Mouse (Mus musculus) embryonic facial prominence, embryonic 13.5 days (tissue): ENCODE measurements around the gene Adm. TPM values are rescaled to one million over a fixed set of nuclear protein-coding genes. Genes with fewer than 3 reads are reported as not detected.

ENCODE experiments used
- polyA plus RNA-seq: library from polyadenylated mRNA; unstranded; fragments of >200 nt; fragmentation: Nextera tagmentation; extraction: Ambion mirVana; gene quantifications from 2 replicates; pipeline ENCODE4 v1.2.1, GENCODE M21; 2015

Adm gene
- polyA plus RNA-seq, 1 experiment from 2014 or later: 2.9 TPM

Other genes with a start within 250 kb of the Adm start
- 29.9 and 31.6 TPM in 2 replicates for gene Sbf2, start 12.7 kb upstream of the Adm start, polyA plus RNA-seq
- 3.5 and 6.2 TPM in 2 replicates for gene Ampd3, start 140.5 kb downstream of the Adm start, polyA plus RNA-seq
- 16.9 and 17.0 TPM in 2 replicates for gene Rnf141, start 216.8 kb downstream of the Adm start, polyA plus RNA-seq
- 2.8 and 5.2 TPM in 2 replicates for gene Lyve1, start 235.6 kb downstream of the Adm start, polyA plus RNA-seq